Mouse (Mus musculus): ENCODE data around the gene Cdx4.

Cdx4 gene

GRCm38 (mm10) chrX:103374250-103374649 lies 53.1 kb downstream of the Cdx4 start:
- DNase-seq (ENCODE audit: extremely low read depth, low read depth) = no peak

Data from MEL-GATA-1-ER (cell line).